Mouse (Mus musculus): ENCODE results near the gene Olfr625-ps1.
"Not testable (repeated sequence)": the region's sequence is repeated elsewhere in the genome, so short reads cannot be mapped to it uniquely, and the experiment has no call there.

The Olfr625-ps1 gene

DNA sequence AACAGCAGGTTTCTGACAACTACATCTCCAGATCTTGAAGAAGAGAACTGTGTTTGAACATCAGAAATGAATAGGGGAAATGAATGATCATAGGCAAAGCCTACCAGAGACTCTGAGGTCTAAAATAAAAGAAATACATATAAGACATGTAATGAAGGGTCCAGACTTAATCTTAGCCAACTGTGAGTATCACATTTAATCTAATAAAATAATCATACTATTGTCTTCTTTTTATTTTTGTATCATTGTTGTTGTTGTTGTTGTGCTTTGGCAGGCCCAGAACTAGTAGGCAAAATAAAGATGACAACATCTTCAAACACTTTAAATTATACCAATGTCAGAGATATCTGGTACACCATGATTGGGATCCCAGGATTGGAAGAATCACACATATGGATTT is at the start of gene Olfr625-ps1:
Gene Olfr625-ps1, plus strand, starts transcription at position 301 of the 400 bp plus-strand sequence.
- DNase-seq (ENCODE audit: low read depth, low spot score) = no peak

DNA sequence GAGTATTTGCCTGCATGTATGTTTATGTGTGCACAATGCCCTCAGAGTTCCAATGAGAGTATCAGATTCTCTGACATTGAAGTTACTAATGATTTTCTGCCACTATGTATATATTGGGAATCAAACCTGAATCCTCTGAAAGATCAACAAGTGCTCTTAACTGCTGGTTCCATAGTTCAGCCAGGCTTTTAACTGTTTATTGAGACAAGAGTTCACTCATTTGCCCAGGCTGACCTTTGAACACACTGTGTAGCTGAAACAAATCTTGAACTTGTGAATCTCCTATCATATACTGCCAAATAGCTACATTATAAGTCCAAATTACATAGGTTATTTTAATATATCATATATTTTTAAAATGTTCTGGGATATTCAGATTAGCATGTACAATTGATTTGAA is 45.7 kb upstream of the Olfr625-ps1 start:
- DNase-seq (ENCODE audit: low read depth, low spot score) = no peak

DNA sequence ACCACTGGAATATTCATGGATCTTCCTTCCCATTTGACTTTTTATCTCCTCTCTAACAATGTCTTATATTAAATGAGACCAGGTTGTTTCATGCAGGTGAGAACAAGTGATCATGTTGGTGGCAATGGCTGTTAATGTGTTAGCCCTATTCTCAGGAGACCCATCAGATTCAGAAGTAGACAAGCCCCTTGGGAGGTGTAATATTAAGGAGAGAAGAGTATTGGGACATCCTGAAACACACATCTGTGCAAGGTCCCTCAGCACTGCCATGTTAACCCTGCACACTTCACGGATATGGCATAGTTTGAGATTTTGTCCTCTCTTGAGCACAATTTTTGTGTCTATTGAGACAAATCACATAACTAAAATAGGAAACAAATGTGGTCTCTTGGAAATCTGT is 39.9 kb upstream of the Olfr625-ps1 start, which contains the start of gene Olfr622:
Gene Olfr622, minus strand, starts transcription at position 101 of the 400 bp plus-strand sequence.
- no peak for DNase-seq (ENCODE audit: low read depth, low spot score)

DNA sequence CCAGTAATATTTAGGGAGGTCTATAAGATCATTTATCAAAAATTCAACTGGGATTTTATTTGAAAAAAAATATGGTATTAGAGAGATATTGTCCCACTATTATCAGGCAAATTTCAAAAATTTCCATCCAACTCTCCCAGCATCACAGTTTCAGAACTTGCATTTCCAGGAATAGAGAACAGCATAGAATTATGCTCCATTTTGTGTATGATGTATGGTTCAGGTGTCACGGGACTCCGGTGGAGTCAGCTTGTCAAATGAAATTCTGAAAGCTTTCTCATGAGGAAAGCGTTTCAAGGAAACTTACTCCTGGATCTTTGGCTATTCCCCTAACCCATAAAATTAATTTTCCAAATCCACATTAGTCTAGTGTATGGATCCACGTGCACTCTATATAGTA is 38.5 kb upstream of the Olfr625-ps1 start:
- DNase-seq (ENCODE audit: low read depth, low spot score) = no peak

DNA sequence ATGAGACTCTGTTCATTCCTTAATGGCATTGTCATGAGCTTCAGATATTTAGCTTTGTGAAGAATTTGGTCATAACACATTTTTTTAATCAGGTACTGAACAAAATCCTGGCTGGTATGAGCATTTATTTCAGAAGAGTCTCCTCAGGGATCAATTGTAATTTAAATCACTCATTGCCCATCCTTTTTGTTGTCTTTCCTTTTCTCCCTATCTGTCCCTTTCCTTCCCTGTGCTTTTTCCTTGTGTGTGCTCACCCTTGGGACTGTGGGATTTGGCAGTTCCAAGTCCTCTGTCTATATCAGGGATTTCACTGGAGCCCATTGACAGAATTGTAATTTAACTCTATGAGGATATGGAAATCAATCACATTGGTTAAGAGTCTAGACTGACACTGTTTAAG is 18.9 kb upstream of the Olfr625-ps1 start, which contains the start of gene Olfr623:
Gene Olfr623, minus strand, starts transcription at position 101 of the 400 bp plus-strand sequence.
- no peak for DNase-seq (ENCODE audit: low read depth, low spot score)

DNA sequence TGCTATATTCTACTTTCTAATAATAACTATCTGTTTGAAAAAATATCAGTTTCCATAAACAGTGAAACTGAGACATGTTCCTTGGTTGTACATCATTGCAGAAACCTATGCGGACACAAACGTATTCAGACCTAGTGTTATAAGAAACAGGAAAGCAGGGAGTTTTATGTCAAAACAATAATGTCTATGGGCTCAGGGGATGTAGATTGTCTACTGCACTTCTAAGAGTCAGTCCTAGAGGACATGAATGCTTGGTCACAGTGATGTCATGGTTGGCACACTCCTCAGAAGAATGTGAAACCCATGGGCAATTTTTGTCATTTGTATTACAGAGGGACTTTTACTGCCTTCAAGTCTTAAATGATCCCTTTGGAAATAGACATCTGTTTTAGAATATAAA is 11.4 kb upstream of the Olfr625-ps1 start, which contains the start of gene Olfr624:
Gene Olfr624, minus strand, starts transcription at position 101 of the 400 bp plus-strand sequence.
- DNase-seq (ENCODE audit: low read depth, low spot score) = no peak

DNA sequence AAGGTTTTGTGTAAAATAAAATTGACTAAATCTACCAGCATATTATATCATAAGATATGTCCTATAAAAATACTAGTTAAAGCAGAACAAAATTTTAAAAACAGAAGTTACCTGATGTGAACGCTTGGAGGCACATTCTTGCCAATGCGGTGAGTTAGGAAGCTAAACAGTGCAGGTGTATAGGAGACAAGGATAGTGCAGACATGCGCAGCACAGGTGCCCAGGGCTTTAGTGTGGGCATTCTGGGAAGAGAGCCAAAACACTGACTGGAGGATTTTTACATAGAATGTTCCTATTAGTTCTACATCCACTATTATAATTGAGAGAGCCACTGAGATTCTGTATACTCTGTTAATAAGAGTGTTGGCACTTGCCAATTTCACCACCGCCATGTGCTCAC is 16.9 kb downstream of the Olfr625-ps1 start:
- no peak for DNase-seq (ENCODE audit: low read depth, low spot score)

DNA sequence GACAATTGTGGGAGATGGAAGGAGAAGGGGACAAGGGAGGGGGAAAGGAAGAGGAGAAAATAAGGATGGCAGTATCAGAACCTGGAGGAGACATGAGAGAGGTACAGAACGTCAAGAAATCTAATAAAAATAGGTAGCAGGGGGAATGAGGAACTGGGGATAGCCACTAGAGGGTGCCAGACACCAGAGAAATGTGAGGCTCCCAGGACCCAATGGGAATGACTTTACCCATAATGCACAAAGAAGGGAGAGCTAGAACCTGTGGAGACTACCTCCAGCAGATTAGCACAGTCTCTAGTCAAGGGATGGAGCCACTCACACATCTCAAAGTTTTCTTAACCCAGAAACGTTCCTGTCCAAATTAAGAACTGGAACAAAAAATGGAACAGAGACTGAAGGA is 29.5 kb downstream of the Olfr625-ps1 start:
- DNase-seq (ENCODE audit: low read depth, low spot score) = no peak

DNA sequence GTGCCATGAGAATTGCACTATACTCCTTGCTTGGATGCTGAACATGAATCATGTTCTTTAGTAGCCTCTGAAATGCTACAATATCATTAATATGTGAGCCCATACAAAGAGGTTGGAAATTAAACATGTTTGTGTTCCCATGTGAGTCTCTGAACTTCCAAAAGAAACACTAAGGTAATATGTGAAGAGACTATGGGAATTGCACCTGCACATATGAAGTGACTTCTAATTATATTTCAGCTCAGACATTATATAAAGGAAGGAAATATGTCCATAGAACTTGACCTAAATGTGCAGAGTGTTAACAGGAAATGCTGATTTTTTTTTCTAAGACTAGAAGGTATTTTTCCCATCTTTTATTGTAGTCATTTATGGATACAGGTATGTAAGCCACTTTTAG is 31.9 kb downstream of the Olfr625-ps1 start, which contains the start of gene Olfr243:
Gene Olfr243, plus strand, starts transcription at position 301 of the 400 bp plus-strand sequence.
- no peak for DNase-seq (ENCODE audit: low read depth, low spot score)

DNA sequence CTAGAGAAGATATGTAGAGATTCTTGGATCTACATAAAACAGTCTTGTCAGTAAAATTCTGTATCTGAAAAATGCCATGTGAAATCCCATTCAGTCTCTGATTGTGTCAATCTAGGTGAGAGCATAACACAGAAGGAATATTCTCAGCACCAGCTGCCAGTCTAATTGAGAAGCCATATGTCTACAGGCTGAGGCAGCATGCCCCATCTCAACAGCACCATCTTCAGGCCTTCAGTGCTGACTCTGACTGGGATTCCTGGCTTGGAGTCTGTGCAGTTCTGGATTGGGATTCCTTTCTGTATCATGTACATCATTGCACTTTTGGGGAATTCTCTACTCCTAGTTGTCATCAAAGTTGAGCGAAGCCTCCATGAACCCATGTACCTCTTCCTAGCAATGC is 33.9 kb downstream of the Olfr625-ps1 start:
- not testable (repeated sequence) for DNase-seq (ENCODE audit: low read depth, low spot score)

DNA sequence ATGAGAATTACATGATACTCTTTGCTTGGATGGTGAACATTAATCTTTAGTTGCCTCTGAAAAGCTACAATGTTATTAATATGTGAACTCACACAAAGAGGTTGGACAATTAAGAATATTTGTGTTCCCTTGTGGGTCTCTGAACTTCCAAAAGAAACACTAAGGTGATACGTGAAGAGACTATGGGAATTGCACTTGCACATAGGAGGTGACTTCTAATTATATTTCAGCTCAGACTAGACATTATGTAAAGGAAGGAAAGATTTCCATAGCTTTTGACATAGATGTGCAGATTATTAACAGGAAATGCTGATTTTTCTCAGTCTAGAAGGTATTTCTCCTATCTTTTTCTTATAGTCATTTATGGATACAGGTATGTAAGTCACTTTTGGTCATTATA is 47.6 kb downstream of the Olfr625-ps1 start, which contains the start of gene Olfr628:
Gene Olfr628, plus strand, starts transcription at position 301 of the 400 bp plus-strand sequence.
- DNase-seq (ENCODE audit: low read depth, low spot score) = no peak

Data from retina, postnatal 7 days (tissue).